Mouse (Mus musculus): ENCODE data around the gene Ubr3. TPM values are rescaled to one million over a fixed set of nuclear protein-coding genes. Genes with fewer than 3 reads are reported as not detected.

The Ubr3 gene
- total RNA-seq, 2 experiments from 2014 or later = 142 to 153 TPM

Other genes starting within 250 kb of the Ubr3 start
- 1 to 10 TPM; 1.6 to 1.9 TPM for gene Klhl41, start 227.1 kb upstream of the Ubr3 start, total RNA-seq (2021)
- gene Fastkd1, start 183.7 kb upstream of the Ubr3 start, total RNA-seq (2021) = 10 to 100 TPM; 16.1 to 17.2 TPM
- 10 to 100 TPM; 53.0 to 54.3 TPM for gene Ppig, start 174.7 kb upstream of the Ubr3 start, total RNA-seq (2021)
- gene Ccdc173, start 107.7 kb upstream of the Ubr3 start, total RNA-seq (2021) = 1 to 10 TPM; 2.2 to 2.4 TPM
- gene Phospho2, start 107.6 kb upstream of the Ubr3 start, total RNA-seq (2021) = 10 to 100 TPM; 19.2 to 23.0 TPM
- 100 to 1,000 TPM in 1 of 2 experiments, 10 to 100 TPM in 1; 92.7 to 102 TPM for gene Klhl23, start 75.3 kb upstream of the Ubr3 start, total RNA-seq (2021)
- 100 to 1,000 TPM; 121 to 139 TPM for gene Ssb, start 35.7 kb upstream of the Ubr3 start, total RNA-seq (2021)
- gene Mettl5, start 11.6 kb upstream of the Ubr3 start, total RNA-seq (2021) = 10 to 100 TPM in 1 of 2 experiments, 1 to 10 TPM in 1; 9.7 to 15.7 TPM
- gene Myo3b, start 141.9 kb downstream of the Ubr3 start, total RNA-seq (2021) = 1 to 10 TPM; 1.0 to 1.1 TPM

Measured in left cerebral cortex, postnatal 14 days (tissue).